Mouse (Mus musculus) Patski (cell line): ENCODE measurements around the gene Rmnd5a. TPM values are rescaled to one million over a fixed set of nuclear protein-coding genes. Genes with fewer than 3 reads are reported as not detected.
A peak's percentile ranks its signal among the peaks of the same experiment; 100 is the strongest.
"Not testable (repeated sequence)": the region's sequence is repeated elsewhere in the genome, so short reads cannot be mapped to it uniquely, and the experiment has no call there.

Source experiments
- ATAC-seq: fragments of 100-300 bp; one replicate; pipeline ENCODE4 v1.8.0; 2021
- CTCF ChIA-PET: fragments of 350-600 bp; sonication (Branson Sonifier 250); formaldehyde crosslinking; loops from one replicate; lab custom pipeline; 2022; ENCODE audit warnings: inconsistent platforms; lab: Charles Lee
- POLR2A ChIA-PET: fragments of 350-600 bp; sonication (Branson Sonifier 250); formaldehyde crosslinking; loops from one replicate; lab custom pipeline; 2022; ENCODE audit warnings: antibody characterized with exemption, inconsistent platforms; lab: Charles Lee
- DNase-seq: peaks from one replicate; pipeline ENCODE4 v3.0.0-alpha.2; 2011; ENCODE audit warnings: low read depth, low spot score
- H3K27me3 ChIP-seq: fragments of 371-371 bp; one replicate; pipeline ENCODE4 v1.5.1; 2021
- CTCF ChIP-seq: fragments of 100-300 bp; IDR thresholded peaks from one replicate; pipeline ENCODE4 v1.5.1; 2021
- in situ Hi-C: fragments of 300-500 bp; cut with MboI; formaldehyde crosslinking; loops from 3 replicates; pipeline ENCODE4 v1.11.1; 2018; ENCODE audit warnings: low pct_unique_long_range_greater_than_20kb, mixed read lengths
- polyA plus RNA-seq: library from polyadenylated mRNA; unstranded; gene quantifications from one replicate; pipeline ENCODE4 v1.2.3, GENCODE M21; 2021

Rmnd5a gene
- polyA plus RNA-seq, 1 experiment from 2014 or later, result 49.4 TPM

DNA sequence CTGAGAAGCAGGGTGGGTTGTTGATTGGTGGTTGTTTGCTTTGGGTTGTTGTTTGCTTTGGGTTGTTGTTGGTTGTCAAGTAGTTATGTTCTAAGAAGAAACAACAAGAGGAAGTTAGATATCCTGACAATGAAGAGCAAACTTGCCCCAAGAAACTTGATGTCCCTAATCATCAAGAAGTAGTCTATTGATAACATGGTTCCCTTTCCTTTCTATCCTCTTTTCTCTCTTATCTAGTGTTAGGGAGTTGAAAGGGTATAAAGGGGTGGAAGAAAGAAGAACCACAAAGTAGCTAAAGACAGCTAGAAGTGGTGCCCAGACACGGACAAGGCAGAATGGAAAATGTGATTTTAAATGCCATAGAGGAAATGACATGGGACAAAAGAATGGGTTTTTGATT is 32.3 kb upstream of the Rmnd5a start:
- H3K27me3 ChIP-seq, result no peaks in the 10 kb centered on the region
- TF ChIP-seq CTCF, result no peak
- CTCF ChIA-PET, result interaction anchor here (1.2 to 2.6 kb wide), 2 partner anchors 12 to 13 kb away, joined by 3 to 7 read pairs; no protein-coding TSS in a partner anchor
- ATAC-seq (no peak), DNase-seq (no peak)
- POLR2A ChIA-PET, result no interaction called here
- in situ Hi-C loops, result no loop called here

DNA sequence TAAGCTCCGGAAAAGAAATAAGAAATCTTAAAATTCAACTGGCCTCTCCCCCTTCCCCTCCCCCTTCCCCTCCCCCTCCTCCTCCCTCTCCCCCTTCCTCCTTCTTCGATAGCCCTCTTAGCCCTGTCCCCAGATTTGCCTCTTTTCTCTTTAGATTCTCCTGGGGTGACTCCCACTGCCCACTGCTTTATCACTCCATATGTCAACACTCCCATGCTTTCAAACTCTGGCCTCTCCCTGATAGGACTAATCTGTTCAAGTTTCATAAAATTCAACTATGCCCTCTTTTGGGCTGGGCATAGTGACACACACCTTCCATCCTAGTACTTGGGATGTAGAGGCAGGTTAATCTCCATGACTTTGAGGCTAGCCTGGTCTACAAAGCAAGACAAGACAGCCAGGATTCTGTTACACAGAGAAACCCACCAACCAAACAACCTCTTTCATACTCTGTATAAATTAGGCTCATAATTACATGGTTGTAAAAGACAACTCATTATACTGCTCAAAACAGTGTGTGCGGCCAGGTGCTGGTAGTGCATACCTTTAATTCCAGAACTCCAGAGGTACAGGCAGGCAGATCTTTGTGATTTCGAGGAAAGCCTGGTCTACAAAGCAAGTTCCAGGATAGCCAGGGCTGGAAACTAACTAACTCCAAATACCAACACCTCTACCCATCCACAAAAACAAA is 31.5 kb upstream of the Rmnd5a start:
- DNase-seq (no peak), ATAC-seq (no peak)
- no peak for TF ChIP-seq CTCF
- H3K27me3 ChIP-seq, result no peaks in the 10 kb centered on the region
- in situ Hi-C loops, result no loop called here
- POLR2A ChIA-PET, result no interaction called here
- CTCF ChIA-PET, result interaction anchor here (2.6 kb wide), 1 partner anchor 13 kb away, joined by 7 read pairs; no protein-coding TSS in a partner anchor

DNA sequence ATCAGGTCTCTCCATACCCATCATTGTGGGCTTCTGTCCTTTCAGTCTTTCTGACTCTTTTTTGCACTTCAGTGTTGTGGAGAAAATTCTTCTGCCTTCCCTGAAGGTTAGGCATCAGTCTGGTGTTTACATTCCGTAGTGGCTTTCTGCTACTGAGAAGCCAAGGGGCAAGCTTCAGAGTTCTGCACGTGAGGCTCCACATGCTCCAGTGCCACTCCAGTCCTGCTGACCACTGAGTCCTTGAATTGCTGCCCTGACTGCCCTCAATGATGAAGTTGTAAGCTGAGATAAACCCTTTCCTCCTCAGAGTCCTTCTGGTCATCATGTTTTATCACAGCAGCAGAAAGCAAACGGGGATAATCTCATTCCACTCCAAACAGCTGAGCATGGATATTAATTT is 28.9 kb upstream of the Rmnd5a start:
- ATAC-seq, result no peak

DNA sequence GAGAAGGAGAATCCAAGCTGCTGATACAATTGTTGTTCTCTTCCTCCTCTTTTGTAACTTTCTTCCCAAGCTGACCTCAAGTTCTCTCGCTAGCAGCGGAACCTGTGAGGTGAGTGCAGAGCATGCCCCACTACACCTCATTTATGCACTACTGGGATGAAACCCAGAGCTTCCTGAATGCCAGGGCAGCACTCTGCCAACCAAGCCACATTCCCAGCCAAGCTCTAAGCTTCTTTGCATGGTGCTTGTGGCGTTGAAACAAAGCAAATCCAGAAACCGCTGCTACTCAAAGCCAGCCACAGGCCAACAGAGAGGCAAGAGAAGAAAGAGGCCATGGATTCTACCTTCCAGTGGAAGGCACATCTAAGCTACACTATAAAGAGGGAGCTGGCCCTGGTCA is 27.3 kb upstream of the Rmnd5a start:
- in situ Hi-C loops, result no loop called here
- peaks cover 4% of the 10 kb centered on the region for H3K27me3 ChIP-seq
- ATAC-seq (no peak), DNase-seq (no peak)
- TF ChIP-seq CTCF, result no peak
- CTCF ChIA-PET, result no interaction called here
- POLR2A ChIA-PET, result no interaction called here

More for the DNA sequence above, 28.9 kb upstream of the Rmnd5a start:
- CTCF ChIA-PET, result no interaction called here
- no peak for TF ChIP-seq CTCF
- H3K27me3 ChIP-seq, result no peaks in the 10 kb centered on the region
- in situ Hi-C loops, result no loop called here
- no peak for DNase-seq
- POLR2A ChIA-PET, result interaction anchor here (0.5 kb wide), 1 partner anchor 58 kb away, joined by 3 read pairs; no protein-coding TSS in a partner anchor

DNA sequence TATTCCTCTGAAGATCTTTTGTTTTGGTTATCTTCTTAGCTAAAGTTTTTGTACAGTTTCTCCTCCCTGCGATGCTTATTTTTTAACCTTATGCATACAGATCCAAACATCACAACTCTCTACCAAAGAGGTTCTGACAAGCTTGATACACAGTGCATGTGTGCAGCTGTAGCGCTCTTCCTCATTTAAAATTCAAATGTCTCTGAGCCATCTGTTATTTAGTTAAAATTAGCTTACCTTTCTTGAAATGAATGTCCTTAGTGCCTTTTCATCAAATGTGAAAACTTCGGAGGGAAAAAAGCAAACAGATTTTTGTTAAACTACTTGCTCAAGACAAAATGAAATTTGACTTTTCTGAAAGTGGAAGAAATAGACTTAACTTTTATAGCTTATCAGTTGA is 24.7 kb upstream of the Rmnd5a start:
- CTCF ChIA-PET, result interaction anchor here (1.6 kb wide), 1 partner anchor 93 kb away, joined by 3 read pairs; no protein-coding TSS in a partner anchor
- POLR2A ChIA-PET, result no interaction called here
- TF ChIP-seq CTCF, result no peak
- DNase-seq (no peak), ATAC-seq (no peak)
- in situ Hi-C loops, result no loop called here
- H3K27me3 ChIP-seq, result peaks cover 4% of the 10 kb centered on the region

DNA sequence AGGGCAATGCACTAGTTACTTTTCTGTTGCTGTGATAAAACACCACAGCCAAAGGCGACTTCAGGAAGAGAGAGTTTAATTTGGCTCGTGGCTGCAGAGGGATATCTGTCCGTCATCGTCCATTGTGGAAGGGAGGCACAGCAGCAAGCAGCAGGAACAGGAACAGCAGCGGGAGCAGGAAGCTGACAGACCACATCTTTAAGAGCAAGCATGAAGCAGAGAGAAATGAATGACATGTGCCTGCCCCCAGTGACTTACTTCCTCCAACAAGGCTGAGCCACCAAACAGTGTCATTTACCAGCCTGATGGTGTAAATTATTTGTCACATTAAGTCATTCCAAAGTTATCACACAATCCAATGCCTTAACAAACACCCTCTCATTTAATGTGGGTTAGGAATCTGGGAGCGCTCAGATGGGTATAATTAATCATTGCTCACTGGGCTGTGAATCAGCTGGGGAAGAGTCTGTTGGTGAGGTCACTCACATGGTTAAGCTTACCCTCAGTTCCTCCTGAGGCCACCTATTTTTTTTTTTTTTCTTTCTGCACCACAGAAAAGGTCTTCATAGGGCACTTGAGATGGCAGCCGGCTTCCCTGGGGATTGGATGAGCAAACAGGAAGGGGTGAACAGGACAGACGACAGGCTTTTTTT is 17.6 kb upstream of the Rmnd5a start:
- ATAC-seq (peak; percentile 92), DNase-seq (peak; percentile 54)
- H3K27me3 ChIP-seq, result no peaks in the 10 kb centered on the region
- POLR2A ChIA-PET, result interaction anchor here (1.1 kb wide), 1 partner anchor 38 kb away, joined by 3 read pairs; no protein-coding TSS in a partner anchor
- TF ChIP-seq CTCF, result no peak
- in situ Hi-C loops, result no loop called here
- CTCF ChIA-PET, result interaction anchor here (1.0 kb wide), 1 partner anchor 24 kb away, joined by 3 read pairs; no protein-coding TSS in a partner anchor

DNA sequence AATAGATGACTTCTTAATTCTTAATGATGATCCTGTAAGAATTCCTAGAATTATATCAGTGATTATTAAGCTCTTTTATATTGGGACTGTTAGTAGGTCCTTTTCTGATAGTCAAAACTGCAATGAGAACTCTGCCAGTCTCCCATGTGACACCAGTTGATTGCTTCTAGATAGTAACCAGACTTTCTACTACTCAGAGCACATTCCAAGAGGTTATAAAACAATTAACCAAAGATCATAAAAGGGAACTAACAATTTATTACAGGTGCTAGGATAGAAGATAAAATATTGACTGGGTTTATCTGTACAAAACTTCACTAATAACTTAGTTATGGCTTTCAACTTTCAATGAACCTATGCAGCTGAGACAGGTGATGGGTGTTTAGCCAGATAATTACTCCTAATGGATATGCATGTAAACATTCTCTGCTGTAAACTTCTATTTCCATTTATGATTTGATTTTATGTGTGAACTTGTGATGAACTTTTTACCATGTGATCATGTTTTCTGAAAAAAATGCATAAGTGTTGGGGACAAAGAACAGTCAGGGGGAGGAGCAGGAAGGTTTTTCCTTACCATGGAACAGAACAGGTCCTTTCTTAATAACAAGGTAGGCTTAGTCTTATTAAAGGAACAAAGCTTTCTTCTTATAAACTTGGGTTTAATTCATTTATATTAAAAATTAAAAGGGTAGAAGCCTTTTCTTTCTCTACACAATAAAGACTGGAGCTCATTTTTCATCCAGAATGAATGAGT is 13.7 kb upstream of the Rmnd5a start:
- ATAC-seq, CTCF ChIA-PET, DNase-seq, in situ Hi-C loops, H3K27me3 ChIP-seq, POLR2A ChIA-PET: not testable (repeated sequence)

DNA sequence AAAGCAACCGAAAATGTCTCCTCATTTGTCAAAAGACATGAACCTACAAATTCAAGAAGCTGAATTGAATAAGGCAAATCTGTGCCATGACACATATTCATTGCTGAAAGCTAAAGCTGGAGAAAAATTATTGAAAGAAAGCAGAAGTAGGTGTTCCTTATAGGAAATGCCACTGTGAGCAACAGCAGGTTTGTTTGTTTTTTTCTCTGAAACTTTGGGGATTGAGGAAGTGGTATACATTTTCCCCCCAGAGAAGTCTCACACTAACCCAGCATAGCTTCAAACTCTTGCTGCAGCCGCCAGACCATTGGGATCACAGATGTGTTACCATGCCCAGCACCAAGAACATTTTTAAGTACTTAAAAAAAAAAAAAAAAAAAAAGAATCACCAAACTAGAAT is 12.4 kb upstream of the Rmnd5a start:
- POLR2A ChIA-PET, result no interaction called here
- no peak for ATAC-seq
- no peaks in the 10 kb centered on the region for H3K27me3 ChIP-seq
- in situ Hi-C loops, result no loop called here
- CTCF ChIA-PET, result no interaction called here
- no peak for DNase-seq
- TF ChIP-seq CTCF, result no peak

DNA sequence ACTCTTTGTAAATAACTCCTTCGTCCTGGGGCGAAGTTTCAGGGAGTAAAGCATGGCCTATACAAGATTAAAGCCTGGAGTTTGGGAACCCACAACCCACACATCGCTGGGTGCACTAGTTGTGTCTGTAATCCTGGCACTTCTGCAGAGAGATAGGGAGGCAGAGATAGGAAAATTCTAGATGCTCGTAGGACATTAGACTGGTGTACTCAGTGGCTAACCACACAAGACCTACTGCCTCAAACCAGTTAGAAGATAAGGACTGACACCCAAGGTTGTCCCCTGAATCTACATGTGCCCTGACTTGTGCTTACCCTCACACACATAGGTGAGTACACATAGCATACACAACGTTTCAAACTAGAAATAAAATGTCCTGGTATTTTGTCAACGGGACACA is 5.1 kb upstream of the Rmnd5a start:
- in situ Hi-C loops, result loop anchor here (25.0 kb wide), 1 partner anchor 367 kb away; no protein-coding TSS in a partner anchor
- DNase-seq (no peak), ATAC-seq (no peak)
- POLR2A ChIA-PET, result no interaction called here
- no peak for TF ChIP-seq CTCF
- H3K27me3 ChIP-seq, result no peaks in the 10 kb centered on the region
- CTCF ChIA-PET, result no interaction called here

DNA sequence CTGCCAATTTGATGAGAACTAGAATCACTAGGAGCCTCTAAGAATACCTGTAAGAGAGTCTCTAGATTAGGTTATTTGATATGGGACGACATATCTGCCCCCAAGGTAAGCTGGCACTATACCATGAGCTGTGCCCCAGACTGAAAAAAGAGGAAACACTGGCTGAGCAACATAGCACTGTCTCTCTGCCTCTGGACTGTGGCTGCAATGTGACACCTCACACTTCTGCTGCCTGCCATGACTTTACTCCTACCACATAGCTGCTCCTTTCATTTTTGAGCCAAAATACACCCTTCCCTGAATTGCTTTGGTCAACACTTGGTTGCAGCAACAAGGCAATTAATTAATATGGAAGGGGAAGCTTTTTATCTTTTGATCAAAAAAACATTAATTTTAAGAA is 4.3 kb upstream of the Rmnd5a start:
- no peaks in the 10 kb centered on the region for H3K27me3 ChIP-seq
- TF ChIP-seq CTCF, result no peak
- POLR2A ChIA-PET, result no interaction called here
- ATAC-seq (no peak), DNase-seq (no peak)
- CTCF ChIA-PET, result no interaction called here
- in situ Hi-C loops, result loop anchor here (25.0 kb wide), 1 partner anchor 368 kb away; no protein-coding TSS in a partner anchor
